Mouse (Mus musculus) cerebellum, postnatal 4 days (tissue): ENCODE measurements around the gene Chaf1a.
A peak's percentile ranks its signal among the peaks of the same experiment; 100 is the strongest.
"Not testable (repeated sequence)": the region's sequence is repeated elsewhere in the genome, so short reads cannot be mapped to it uniquely, and the experiment has no call there.

Experiments used
- DNase-seq, 2 experiments: peaks; one replicate each; pipeline ENCODE4 v3.0.0; 2022; ENCODE audit warnings: low spot score in 2 of 2, mixed read lengths in 1 of 2

Chaf1a gene

DNA sequence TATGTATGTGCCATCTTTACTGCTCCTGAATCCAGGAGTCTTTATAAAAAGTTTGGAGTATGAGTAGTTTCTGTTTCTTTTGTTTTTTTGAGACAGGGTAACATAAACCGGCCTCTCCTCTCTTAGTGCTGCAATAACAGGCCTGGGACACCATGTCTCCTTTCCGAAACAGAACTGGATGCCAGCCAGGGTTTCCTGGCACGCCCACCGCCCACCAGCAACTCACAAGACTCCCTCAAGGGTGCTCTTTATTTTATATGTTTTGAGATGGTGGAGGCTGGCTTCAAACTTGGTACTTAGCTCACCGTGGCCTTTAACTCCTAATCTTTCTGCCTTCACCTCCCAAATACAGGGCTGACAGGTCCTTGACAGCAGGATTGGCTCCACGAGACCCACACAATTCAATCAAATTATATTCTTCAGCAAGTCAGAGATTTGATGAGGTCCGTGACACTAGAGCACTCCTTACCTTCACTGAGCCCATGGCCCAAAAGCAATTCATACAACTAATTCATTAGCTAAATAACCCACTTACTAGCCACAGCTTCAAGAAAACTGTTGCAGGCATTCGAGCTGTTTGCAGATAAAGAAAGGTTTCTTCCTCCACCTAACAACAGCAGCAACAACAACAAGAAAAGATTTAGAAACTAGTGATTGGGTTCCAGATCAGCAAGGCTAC, 1.5 kb upstream of the Chaf1a start:
- DNase-seq, result no peak

DNA sequence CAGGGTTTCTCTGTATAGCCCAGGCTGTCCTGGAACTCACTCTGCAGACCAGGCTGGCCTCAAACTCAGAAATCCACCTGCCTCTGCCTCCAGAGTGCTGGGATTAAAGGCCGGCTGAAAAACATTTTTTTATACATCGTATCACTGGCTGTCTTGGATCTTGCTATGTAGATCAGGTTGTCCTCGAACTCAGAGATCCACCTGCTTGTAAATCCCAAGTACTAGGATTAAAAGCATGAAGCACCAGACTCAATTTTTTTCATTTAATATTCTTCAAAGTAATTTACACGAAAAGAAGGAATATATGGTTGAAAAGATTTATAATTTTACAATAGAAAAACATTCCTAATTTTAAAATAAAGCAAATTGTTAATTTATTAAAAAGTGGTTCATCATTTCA, 894 bp upstream of the Chaf1a start:
- DNase-seq, result no peak

DNA sequence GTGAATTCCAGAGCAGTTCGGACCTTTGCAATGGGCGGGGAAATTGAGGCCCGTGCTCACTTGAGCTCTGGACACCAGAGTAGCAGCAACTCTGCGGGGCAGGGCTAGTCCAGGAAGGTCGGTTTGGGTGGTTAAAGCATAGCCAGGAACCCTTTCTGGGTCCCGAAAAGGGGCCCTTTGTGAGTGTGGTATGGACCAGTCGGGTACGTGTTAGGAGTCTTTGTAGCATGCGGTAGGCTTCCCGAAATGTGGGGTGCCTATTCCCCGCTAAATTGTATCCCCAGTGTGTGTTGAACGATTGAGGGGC, 571 bp downstream of the Chaf1a start:
- no peak for DNase-seq

DNA sequence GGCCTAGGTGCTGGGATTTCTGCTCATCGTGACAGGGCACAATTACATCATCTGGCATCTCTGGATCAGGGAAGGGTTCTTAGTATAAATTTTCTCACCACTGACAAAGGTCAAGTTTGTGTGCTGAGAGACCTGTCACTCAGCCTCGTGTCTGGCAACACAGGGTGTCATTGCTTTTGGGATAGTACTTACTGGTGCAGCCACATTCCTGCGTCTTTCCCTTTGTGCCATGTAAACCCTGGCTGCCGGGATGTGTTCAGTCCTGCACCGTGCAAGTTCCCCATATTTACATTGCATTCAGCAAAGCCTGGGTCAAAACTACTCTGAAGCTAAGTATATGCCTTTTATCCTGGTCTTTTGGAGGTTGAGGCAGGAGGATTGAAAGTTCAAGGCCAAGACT, 11.1 kb downstream of the Chaf1a start:
- no peak for DNase-seq

DNA sequence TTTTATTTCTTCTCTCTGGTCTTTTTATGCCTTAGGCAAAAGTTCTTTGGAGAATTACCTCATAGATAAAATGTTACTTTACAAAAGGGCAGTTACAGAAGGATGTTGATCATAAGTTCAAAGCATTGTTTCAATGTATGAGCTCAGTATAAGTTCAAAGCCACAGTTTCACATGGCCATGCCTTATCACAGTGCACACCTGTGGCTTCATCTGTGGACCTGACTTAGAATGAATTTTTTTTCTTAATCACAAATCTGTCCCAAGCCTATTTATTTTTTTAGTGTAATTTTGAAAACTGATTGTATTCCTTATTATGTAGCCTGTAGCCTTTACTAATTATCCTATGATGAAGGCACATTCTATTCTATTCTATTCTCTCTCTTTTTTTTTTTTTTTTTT, 14.7 kb downstream of the Chaf1a start:
- DNase-seq, result no peak

DNA sequence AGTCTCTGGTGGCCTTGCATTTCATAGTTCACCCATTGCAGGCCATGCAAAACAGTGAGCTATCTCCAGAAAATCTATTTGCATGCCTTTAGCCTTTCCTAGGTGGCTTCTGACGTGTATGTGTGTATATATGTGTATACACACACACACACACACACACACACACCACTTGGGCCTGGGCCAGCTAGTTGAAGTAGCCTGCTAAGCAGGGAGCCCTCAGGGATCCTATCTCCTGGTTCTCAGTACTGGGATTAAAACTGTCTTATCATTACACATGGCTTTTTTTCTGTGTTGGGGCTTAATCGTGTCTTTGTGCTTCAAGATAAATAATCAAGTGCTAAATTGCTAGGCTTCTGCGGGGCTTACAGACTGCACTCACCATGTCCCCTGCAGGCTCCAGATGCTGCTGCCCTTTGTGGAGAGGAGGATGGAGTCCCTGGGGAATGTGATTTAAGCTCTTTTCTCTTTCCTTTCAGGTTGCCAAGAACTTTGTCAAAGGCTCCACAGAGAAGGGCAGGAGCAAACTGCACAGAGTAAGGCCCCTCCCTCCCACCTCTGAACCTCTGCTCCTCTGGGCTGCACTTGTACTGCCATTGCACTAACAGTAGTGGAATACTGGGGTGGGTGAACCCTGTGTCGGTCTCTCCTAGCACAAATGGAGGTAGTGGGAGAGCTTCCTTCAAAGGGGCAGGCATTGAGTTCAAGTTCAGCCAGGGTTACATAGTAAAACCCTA, 15.9 kb downstream of the Chaf1a start:
- no peak for DNase-seq

DNA sequence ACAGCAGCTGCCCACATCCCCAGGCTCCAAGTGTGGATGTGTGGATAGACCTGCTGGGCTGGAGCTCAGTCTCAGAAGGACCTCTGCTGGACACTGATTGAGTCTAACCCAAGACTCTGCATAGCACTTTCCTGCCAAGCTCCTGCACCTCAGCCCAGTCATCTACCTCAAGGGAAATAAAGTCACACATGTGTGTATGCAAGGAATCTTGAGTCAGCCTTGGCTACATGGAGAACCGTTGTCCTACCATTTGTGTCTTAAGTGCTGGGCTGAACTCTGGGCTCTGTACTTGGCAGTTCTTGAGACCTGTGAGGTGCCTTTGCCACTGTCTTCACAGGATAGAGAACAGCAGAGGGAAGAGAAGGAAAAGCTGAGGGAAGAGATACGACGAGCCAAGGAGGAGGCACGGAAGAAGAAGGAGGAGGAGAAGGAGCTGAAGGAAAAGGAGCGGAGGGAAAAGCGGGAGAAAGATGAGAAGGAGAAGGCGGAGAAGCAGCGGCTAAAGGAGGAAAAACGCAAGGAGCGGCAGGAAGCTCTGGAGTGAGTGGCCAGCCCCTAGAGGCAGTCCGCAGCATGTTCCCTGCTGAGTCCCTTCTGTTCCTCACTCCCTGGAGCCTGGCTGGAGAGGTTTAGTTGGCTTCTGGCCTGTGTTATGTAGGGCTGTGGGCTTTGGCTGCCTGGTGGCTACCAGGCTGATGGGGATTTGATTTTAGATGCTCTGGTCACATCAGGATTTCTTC, 17.3 kb downstream of the Chaf1a start:
- DNase-seq, result no peak

DNA sequence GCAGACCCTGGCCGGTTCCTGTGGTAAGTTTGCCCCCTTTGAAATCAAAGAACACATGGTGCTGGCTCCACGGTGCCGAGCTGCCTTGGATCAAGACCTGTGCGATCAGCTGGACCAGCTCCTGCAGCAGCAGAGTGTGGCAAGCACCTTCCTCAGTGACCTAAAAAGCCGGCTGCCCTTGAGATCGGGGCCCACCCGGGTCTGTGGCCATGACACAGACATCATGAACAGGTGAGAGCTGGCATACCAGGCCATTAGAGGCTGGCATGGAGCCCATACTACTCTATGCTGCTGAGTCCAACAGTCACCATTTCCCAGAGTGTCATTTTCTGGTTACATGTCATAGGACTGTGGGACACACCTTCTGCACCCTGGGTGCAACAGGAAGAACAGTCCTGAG, 21.8 kb downstream of the Chaf1a start:
- DNase-seq, result no peak

DNA sequence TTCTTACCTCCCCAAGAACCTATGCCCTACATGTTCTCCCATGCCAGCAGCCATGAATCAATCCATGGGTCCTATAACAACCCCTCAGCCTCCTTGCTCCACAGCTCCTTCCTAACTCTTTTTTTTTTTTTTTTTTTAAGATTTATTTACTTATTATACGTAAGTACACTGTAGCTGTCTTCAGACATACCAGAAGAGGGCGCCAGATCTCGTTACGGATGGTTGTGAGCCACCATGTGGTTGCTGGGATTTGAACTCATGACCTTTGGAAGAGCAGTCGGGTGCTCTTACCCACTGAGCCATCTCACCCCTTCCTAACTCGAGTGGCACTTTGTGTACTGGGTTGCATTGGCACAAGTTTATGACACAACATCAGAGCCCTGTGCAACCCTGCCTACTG, 25.5 kb downstream of the Chaf1a start:
- DNase-seq, result not testable (repeated sequence)

DNA sequence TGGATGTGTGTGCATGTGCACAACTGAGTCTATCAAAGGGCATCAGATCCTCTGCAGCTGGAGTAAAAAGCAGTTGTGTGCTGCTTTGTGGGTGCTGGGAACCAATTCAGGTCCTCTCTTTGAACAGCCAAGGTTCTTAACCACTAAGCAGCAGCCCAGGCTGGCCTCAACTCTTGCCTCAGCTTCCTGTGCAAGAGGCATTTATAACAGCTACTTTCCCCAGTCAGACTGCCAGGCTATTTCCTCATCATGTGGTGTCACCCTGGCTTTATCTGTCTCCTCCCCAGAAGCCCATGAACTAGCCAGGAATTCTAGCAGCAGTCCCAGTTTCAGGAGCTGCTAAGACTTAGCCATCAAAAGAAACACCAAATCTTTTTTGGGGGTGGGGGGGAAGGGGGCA, 26.2 kb downstream of the Chaf1a start:
- no peak for DNase-seq

DNA sequence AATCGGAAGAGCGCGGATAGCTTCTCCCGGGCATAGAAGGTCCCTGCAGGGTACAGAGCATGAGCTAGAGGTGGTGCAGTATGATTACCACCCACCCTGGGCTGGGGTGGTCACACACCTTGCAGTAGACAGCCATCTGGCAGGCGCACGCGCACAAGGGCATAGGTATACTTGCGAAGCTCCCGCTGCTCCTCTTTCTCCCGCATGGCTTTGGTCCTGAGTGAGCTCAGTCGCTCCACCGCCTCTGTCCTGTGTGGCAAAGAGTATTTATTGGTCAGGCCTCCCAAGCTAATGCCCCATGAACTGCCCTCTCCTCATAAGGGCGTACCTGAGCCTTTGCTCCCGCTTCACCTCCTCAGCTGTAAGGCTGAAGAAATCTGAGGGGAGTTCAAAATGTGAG, 28.8 kb downstream of the Chaf1a start:
- DNase-seq, result no peak

DNA sequence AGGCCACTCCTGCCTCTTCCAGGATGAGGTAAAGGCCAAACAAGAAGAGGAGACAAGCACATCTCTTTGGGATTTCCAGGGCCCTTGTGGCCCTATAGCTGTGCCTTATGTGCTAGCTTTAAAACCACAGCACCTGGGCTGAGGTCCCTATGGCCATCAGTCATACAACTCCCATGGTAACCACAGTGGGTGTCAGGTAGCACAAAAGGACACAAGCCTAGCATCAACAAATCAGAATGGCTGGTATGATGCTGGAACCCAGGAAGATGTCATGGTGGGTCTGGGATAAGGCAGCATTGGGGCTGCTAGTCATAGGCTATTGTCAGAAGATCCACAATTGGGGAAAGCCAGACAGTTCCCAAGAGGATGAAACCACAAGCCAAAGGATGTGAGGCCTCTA, 30.9 kb downstream of the Chaf1a start:
- DNase-seq, result no peak

DNA sequence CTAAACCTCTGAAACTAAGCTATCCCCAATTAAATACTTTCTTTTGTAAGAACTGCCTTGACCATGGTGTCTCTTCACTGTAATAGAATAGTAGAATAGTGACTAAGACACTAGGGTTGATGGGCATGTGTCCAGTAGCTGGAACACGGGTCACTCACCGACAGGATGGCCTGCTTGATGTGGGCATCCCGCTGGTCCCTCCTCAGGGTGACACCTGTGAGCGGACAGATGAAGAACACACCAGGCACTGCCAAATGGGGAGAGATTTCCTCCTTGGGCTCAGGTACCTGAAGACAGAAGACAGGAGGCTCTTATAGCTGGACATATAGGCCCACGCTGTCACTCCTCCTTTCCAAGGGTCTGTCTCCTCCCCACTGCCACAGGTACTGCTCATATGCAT, 32.0 kb downstream of the Chaf1a start:
- no peak for DNase-seq

DNA sequence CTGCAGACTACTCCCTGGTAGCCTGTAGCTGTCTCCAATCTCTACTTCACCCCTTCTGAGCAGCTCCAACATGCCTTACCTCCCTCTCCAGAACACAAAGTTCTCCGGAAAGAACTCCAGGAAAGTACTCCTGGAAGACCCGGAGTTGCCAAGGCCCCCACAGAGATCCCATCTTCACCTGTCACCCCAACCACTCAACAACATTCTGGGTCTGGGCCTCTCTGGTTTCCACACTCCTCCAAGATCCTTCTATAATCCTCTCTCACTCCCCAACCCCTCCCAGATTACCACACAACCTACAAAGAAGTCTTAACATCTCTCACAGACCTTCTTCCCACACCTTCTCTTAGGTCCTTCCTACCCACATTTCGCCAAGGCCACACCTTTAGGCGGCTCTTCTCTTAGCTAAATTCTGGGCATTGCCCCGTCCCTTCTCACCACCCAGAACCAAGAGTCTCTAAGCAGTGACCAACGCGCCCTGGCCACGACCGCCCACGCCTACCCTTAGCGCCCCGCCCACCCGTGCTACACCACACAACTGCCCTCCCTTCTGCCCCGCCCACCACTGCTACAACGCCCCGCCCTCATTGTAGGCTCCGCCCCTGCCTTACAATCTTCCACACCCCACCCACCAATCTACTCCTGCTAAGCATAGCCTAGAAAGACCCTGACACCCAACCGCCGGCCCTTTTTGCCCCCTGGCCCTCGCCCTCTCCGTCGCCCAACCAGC, 34.0 kb downstream of the Chaf1a start:
- peak; percentile 46 to 68 for DNase-seq

DNA sequence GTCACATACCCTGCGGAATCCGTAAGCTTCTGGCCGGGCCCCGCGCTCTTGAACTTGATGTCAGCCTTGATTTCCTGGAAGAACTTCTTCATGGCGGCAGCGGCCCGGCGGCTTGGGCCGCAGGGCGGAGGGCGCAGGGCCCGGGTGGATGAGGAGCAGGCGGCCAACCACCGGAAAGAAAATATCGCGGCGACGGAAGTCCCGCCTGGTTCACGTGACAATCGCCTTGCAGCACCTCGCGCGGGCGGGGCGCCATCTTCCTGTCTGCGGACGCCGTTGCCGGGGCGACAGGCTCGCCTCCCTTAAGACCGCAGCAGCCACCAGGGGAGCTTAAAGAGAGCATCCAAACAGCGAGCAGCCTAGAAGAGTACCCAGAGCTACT, 34.6 kb downstream of the Chaf1a start, which contains the start of gene Ubxn6:
TSS of gene Ubxn6 (minus strand) at position 202 of the 382 bp plus-strand sequence.
- DNase-seq, result peak; percentile 95 to 96

DNA sequence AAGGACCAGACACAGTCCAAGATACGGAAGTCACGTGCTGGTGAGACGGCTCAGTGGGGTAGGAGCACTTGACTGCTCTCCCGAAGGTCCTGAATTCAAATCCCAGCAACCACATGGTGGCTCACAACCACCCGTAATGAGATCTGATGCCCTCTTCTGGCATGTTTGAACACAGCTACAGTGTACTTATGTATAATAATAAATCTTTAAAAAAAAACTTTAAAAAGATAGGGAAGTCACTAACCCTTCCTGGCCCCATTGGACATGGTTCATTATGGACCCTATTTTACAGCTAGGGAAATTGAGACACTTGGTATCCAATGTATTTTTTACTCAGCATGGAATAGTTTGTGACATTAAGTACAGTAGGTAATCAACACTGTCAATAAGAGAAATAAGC, 37.3 kb downstream of the Chaf1a start:
- no peak for DNase-seq

DNA sequence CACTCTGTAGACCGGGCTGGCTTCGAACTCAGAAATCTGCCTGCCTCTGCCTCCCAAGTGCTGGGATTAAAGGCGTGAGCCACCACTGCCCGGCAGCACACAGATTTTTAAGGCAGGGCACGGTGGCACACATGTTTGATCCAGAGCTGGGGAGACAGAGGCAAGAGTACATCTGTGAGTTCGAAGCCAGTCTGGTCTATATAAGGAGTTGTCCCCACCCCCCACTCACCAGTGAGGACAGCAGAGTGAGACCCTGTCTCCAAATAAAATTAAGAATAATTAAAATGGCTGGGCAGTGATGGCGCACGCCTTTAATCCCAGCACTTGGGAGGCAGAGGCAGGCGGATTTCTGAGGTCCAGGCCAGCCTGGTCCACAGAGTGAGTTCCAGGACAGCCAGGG, 38.1 kb downstream of the Chaf1a start:
- not testable (repeated sequence) for DNase-seq

DNA sequence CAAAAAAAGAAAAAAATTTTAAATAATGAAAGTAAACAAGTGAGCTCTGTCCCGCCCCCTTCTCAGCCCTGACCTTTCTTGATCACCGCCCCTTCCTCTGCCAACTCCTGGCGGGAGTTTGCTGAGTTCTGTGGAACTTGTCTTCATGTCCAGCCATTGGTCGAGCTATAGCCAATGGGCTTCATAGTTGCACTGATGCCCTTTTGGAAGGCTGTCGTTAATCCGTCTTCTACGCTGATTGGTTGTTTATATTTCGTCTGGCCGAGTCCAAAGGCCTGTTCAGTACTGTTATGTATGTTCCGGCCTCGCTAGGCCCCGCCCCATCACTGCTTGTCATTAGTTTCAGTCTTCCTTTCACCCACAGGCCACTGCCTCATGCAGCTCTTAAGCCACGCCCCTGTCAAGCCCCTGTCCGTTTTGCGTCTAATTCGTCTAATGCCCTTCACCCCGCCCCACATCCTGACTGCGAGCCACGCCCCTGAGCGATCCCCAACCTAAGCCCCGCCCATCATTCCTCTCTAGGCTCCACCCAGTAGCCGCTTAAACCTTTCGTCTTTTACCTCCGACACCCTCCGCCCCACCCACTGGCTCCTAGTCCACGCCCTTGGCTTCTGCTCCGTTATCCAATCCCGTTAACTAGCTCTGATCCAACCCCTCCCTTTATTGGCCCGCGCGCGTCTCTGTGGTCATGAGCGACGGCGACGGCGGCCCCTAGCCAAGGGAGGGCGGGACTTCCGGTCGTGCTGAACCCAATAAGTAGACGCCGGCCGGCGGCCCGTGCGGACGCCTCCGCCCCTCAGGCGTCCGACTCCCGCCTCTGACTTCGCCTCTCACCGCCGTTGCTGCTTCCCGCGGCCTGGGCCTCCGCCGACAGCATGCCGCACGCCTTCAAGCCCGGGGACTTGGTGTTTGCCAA, 38.9 kb downstream of the Chaf1a start, which contains the start of gene Hdgfl2:
TSS of gene Hdgfl2 (plus strand) at position 755 of the 916 bp plus-strand sequence.
- peak; percentile 96 to 99 for DNase-seq

DNA sequence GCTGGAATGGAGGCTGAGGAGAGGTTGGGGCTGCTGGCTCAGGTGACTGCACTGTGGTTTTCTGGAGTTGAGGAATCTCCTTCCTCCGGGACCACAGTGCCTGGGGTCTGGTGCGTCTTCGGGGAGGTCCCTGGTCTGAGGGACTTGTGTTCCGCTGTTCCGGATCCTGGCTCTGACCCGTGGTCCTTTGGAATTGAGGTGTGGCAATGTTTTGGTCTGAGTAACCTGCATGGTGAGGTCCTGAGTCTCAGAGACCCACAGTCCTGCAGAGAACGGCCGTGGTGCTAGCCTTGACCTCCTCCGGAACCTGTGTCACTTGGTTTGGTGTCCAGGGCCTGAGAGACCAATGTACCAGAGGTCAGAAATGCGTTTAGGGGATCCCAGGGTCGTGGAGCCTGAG, 39.7 kb downstream of the Chaf1a start:
- no peak for DNase-seq

DNA sequence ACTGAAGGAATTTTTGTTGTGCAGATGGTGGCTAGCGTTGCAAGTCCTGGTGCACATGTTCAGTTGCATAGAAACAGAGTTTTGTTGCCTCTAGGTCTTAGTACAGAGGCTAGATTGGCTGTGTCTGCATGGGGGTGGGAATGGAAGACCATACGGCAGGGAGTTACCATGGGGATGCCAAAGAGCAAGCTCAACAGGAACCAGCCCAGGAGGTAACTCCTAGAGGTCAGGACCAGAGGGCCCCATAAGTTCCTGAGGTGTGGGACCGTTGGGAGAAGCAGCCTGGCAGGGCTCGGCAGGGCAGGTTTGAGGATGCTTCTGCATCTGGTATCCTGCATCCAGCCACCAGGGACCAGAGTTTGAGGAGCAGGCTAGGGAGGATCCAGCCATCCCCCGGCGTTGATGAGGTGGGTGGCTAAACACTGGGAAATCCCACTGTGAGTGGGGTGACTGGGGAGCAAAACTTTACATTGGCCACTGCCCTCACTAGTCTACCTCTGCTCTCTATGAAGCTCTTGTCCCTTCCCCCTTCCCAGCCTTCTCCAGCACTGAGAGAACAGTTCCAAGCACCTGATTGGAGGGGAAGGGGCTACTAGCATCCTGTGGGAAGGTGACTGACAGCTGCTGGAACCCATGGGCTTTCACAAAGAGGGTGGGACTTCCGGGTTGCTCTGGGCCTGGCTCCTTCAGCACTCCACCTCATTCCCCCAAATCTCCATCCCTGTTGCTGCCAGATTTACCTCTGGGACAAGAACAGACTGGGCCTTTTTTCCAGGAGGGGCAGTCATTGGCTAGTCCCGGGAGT, 40.7 kb downstream of the Chaf1a start:
- DNase-seq, result peak in 1 of 2 experiments; percentile 40
